20 mouse cellular contexts compared by ENCODE assay signal in genomic region chr5:36134302-36134701, GRCm38 (mm10).
"Had no signal": no experiment of that assay in that cellular context is flagged by ENCODE, and none has a peak within 500 bp of the region (broad histone marks: within the 10 kb centered on the region; RNA-seq: fewer than 3 reads in every experiment).

No protein-coding gene starts in this region.

- DNase-seq: kidney, adult 9 months; kidney, postnatal 14 days; kidney, postnatal 4 days; layer of hippocampus, postnatal 36 days; liver, embryonic 13.5 days; lung, adult 2 months; lung, postnatal 14 days; lung, postnatal 4 days; midbrain, embryonic 14.5 days; right cerebral cortex, adult 18-20 months; right cerebral cortex, postnatal 14 days; right cerebral cortex, postnatal 4 days; thymus, adult 2 months; thymus, postnatal 14 days; thymus, postnatal 4 days had no signal

- H3K27ac ChIP-seq: left cerebral cortex, adult 2 months; liver, embryonic 13.5 days; neural tube, embryonic 12.5 days; neural tube, embryonic 15.5 days; stomach, postnatal 0 days had no signal

- H3K27me3 ChIP-seq: liver, embryonic 13.5 days; neural tube, embryonic 12.5 days; neural tube, embryonic 15.5 days had no signal

- H3K36me3 ChIP-seq: liver, embryonic 13.5 days; neural tube, embryonic 12.5 days; neural tube, embryonic 15.5 days had no signal

- H3K4me3 ChIP-seq: left cerebral cortex, adult 2 months; liver, embryonic 13.5 days; neural tube, embryonic 12.5 days; neural tube, embryonic 15.5 days had no signal

- H3K9ac ChIP-seq: liver, embryonic 13.5 days; neural tube, embryonic 12.5 days; neural tube, embryonic 15.5 days had no signal

- H3K9me3 ChIP-seq: liver, embryonic 13.5 days; neural tube, embryonic 12.5 days; neural tube, embryonic 15.5 days had no signal

- H3K4me2 ChIP-seq: liver, embryonic 13.5 days; midbrain, embryonic 11.5 days; neural tube, embryonic 12.5 days; neural tube, embryonic 15.5 days had no signal
